Mouse (Mus musculus): ENCODE data around the gene Gm1604a.
"Not testable (repeated sequence)": the region's sequence is repeated elsewhere in the genome, so short reads cannot be mapped to it uniquely, and the experiment has no call there.

DNA sequence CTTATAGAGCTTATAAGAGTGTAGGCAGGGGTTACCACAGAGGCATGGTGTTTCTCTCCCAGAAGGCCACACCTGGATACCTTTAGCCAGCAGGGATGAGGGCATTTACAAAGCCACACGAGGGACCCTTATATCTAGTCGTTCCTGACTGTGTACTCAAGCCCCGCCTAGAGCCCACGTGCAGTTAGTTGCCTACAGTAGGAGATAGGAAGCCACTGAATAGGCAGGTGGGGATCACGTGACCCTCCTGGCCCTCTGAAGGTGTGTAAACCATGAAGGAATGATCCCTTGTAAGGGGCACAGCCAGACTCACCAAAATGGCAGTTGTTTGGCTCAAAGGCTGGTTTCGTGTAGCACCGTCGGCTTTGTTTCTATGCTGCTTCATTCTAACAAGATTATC is 28.5 kb upstream of the Gm1604a start:
- not testable (repeated sequence) for TF ChIP-seq CTCF (conservative IDR thresholded peaks at IDR 0.05; ENCODE audit: insufficient read depth, insufficient read length, low read depth, low read length); POLR2A (IDR thresholded peaks at IDR 0.05; ENCODE audit: low read depth, low read length)

All from kidney, adult 2 months (tissue).